Mouse (Mus musculus): ENCODE data around the gene 9330182L06Rik.

- TF ChIP-seq CTCF (IDR thresholded peaks at IDR 0.05; ENCODE audit: low read depth, low read length) (no peak), POLR2A (IDR thresholded peaks at IDR 0.05; ENCODE audit: insufficient read depth, low read length) (no peak)
These were observed 161.2 kb downstream of the 9330182L06Rik start for GRCm38 (mm10) chr5:9427165-9427564.
